Mouse (Mus musculus): Measurements from ENCODE around the gene Atp1b3. TPM values are rescaled to one million over a fixed set of nuclear protein-coding genes. Genes with fewer than 3 reads are reported as not detected.

Atp1b3 gene
- 137 and 196 TPM in 2 replicates for total RNA-seq (2023)

GRCm38 (mm10) chr9:96364141-96364838 lies at the start of gene Atp1b3:
Gene Atp1b3 (minus strand): TSS chr9:96364442.

Other genes with a start within 250 kb of the Atp1b3 start
- gene Gk5, start 245.1 kb downstream of the Atp1b3 start, total RNA-seq (2023), result 13.7 and 14.6 TPM in 2 replicates
- 6.1 and 6.9 TPM in 2 replicates for gene Tfdp2, start 168.2 kb downstream of the Atp1b3 start, total RNA-seq (2023)
- 32.3 and 33.1 TPM in 2 replicates for gene Rnf7, start 114.2 kb upstream of the Atp1b3 start, total RNA-seq (2023)
- gene Gm28729, start 160.8 kb upstream of the Atp1b3 start, total RNA-seq (2023), result not detected in 2 replicates

Measured in neutrophil, adult 65 days (primary cell).